Mouse (Mus musculus): ENCODE results near the gene Raet1e. TPM values are rescaled to one million over a fixed set of nuclear protein-coding genes. Genes with fewer than 3 reads are reported as not detected.
"Not testable (repeated sequence)": the region's sequence is repeated elsewhere in the genome, so short reads cannot be mapped to it uniquely, and the experiment has no call there.

Gene Raet1e
- total and polyA plus RNA-seq, 2 experiments, result 2.4 to 6.5 TPM

- H3K9ac ChIP-seq (ENCODE audit: low read depth, low read length), result no peak overlapping the region
- 3% methylated on average over 41 of the region's 41 CpGs for WGBS
- H3K4me1 ChIP-seq (ENCODE audit: control insufficient read depth, insufficient read depth, low read length), result no peaks in the 10 kb centered on the region
- no peak overlapping the region for H3K27ac ChIP-seq (replicated peaks; ENCODE audit: insufficient read depth, low read depth, low read length)
- no peaks in the 10 kb centered on the region for H3K79me2 ChIP-seq (ENCODE audit: control insufficient read depth, insufficient read depth, low read length)
- peak overlapping the region; percentile 21; the same call in 1 of the 2 replicates for H3K4me3 ChIP-seq (ENCODE audit: insufficient read depth, low read depth, low read length)
- H3K36me3 ChIP-seq (ENCODE audit: control insufficient read depth, insufficient read depth, low read length), result no peaks in the 10 kb centered on the region
- DNase-seq (ENCODE audit: extremely low read depth, low read depth, low spot score), result no peak
- H3K27me3 ChIP-seq (ENCODE audit: control insufficient read depth, insufficient read depth, low read length), result peaks cover 6% of the 10 kb centered on the region; the same call in 1 of the 2 replicates
- TF ChIP-seq CTCF (IDR thresholded peaks at IDR 0.05; ENCODE audit: low read depth, low read length) (no peak), POLR2A (IDR thresholded peaks at IDR 0.05; ENCODE audit: extremely low read depth, insufficient read depth, low read length) (no peak)
Measured at GRCm38 (mm10) chr10:22273684-22274305, 115.4 kb downstream of the Raet1e start.

GRCm38 (mm10) chr10:22274445-22275057, 116.2 kb downstream of the Raet1e start:
- 15% methylated on average over 19 of the region's 19 CpGs for WGBS
- Histone ChIP-seq H3K9ac (ENCODE audit: low read depth, low read length) (no peak overlapping the region), H3K79me2 (ENCODE audit: control insufficient read depth, insufficient read depth, low read length) (no peaks in the 10 kb centered on the region), H3K36me3 (ENCODE audit: control insufficient read depth, insufficient read depth, low read length) (no peaks in the 10 kb centered on the region), H3K27ac (replicated peaks; ENCODE audit: insufficient read depth, low read depth, low read length) (no peak overlapping the region), H3K4me3 (ENCODE audit: insufficient read depth, low read depth, low read length) (no peak overlapping the region), H3K4me1 (ENCODE audit: control insufficient read depth, insufficient read depth, low read length) (no peaks in the 10 kb centered on the region), H3K27me3 (ENCODE audit: control insufficient read depth, insufficient read depth, low read length) (peaks cover 6% of the 10 kb centered on the region; the same call in 1 of the 2 replicates)
- TF ChIP-seq CTCF (IDR thresholded peaks at IDR 0.05; ENCODE audit: low read depth, low read length) (no peak), POLR2A (IDR thresholded peaks at IDR 0.05; ENCODE audit: extremely low read depth, insufficient read depth, low read length) (no peak)
- DNase-seq (ENCODE audit: extremely low read depth, low read depth, low spot score), result no peak

- 85% methylated on average over 2 of the region's 2 CpGs for WGBS
Measured at GRCm38 (mm10) chr10:22278468-22278867, 120.1 kb downstream of the Raet1e start.

GRCm38 (mm10) chr10:22282816-22283215, 124.4 kb downstream of the Raet1e start:
- no peak for DNase-seq (ENCODE audit: extremely low read depth, low read depth, low spot score)
- TF ChIP-seq POLR2A (IDR thresholded peaks at IDR 0.05; ENCODE audit: extremely low read depth, insufficient read depth, low read length) (no peak), CTCF (IDR thresholded peaks at IDR 0.05; ENCODE audit: low read depth, low read length) (no peak)
- H3K9ac ChIP-seq (ENCODE audit: low read depth, low read length), result no peak overlapping the region
- H3K27me3 ChIP-seq (ENCODE audit: control insufficient read depth, insufficient read depth, low read length), result no peaks in the 10 kb centered on the region
- no peaks in the 10 kb centered on the region for H3K36me3 ChIP-seq (ENCODE audit: control insufficient read depth, insufficient read depth, low read length)
- H3K27ac ChIP-seq (replicated peaks; ENCODE audit: insufficient read depth, low read depth, low read length), result no peak overlapping the region
- no peaks in the 10 kb centered on the region for H3K79me2 ChIP-seq (ENCODE audit: control insufficient read depth, insufficient read depth, low read length)
- 46% methylated on average over 6 of the region's 6 CpGs for WGBS
- H3K4me3 ChIP-seq (ENCODE audit: insufficient read depth, low read depth, low read length), result no peak overlapping the region
- no peaks in the 10 kb centered on the region for H3K4me1 ChIP-seq (ENCODE audit: control insufficient read depth, insufficient read depth, low read length)

More at GRCm38 (mm10) chr10:22278468-22278867, 120.1 kb downstream of the Raet1e start:
- not testable (repeated sequence) for H3K27ac ChIP-seq (replicated peaks; ENCODE audit: insufficient read depth, low read depth, low read length); H3K9ac ChIP-seq (ENCODE audit: low read depth, low read length); H3K27me3 ChIP-seq (ENCODE audit: control insufficient read depth, insufficient read depth, low read length); H3K4me3 ChIP-seq (ENCODE audit: insufficient read depth, low read depth, low read length); H3K79me2 ChIP-seq (ENCODE audit: control insufficient read depth, insufficient read depth, low read length); DNase-seq (ENCODE audit: extremely low read depth, low read depth, low spot score); H3K4me1 ChIP-seq (ENCODE audit: control insufficient read depth, insufficient read depth, low read length); H3K36me3 ChIP-seq (ENCODE audit: control insufficient read depth, insufficient read depth, low read length)

GRCm38 (mm10) chr10:22295676-22296075, 137.3 kb downstream of the Raet1e start:
- Histone ChIP-seq H3K4me3 (ENCODE audit: insufficient read depth, low read depth, low read length) (no peak overlapping the region), H3K27ac (replicated peaks; ENCODE audit: insufficient read depth, low read depth, low read length) (no peak overlapping the region), H3K27me3 (ENCODE audit: control insufficient read depth, insufficient read depth, low read length) (no peaks in the 10 kb centered on the region), H3K36me3 (ENCODE audit: control insufficient read depth, insufficient read depth, low read length) (no peaks in the 10 kb centered on the region), H3K79me2 (ENCODE audit: control insufficient read depth, insufficient read depth, low read length) (no peaks in the 10 kb centered on the region), H3K9ac (ENCODE audit: low read depth, low read length) (no peak overlapping the region), H3K4me1 (ENCODE audit: control insufficient read depth, insufficient read depth, low read length) (no peaks in the 10 kb centered on the region)
- no peak for TF ChIP-seq CTCF (IDR thresholded peaks at IDR 0.05; ENCODE audit: low read depth, low read length)
- TF ChIP-seq POLR2A (IDR thresholded peaks at IDR 0.05; ENCODE audit: extremely low read depth, insufficient read depth, low read length), result no peak
- DNase-seq (ENCODE audit: extremely low read depth, low read depth, low spot score), result no peak
- WGBS, result 8% methylated on average over 1 of the region's 1 CpGs

Measured in liver, adult 2 months (tissue).